Mouse (Mus musculus) kidney, adult 9 months (tissue): ENCODE results near the gene Ssr2.
A peak's percentile ranks its signal among the peaks of the same experiment; 100 is the strongest.

Source experiments
- DNase-seq: peaks from one replicate; pipeline ENCODE4 v3.0.0; 2022

The Ssr2 gene

DNA sequence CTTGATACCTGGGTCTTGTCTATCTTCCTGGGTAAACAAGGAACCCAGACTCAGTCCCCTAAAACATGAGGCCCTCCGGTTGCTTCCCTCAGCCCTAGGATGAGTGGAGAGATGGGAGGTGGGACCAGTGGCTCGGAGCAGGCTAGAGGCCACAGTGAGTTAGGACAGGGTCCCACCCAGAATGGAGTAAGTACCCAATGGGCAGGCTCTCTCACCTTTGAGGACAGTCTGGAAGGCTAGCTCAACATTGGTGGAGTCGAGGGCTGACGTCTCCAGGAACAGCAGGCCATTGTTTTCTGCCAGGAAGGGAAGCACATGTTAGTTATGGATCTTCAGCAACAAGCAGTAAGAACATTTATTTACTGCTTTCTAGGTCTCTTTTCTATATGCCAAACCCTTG, 33.2 kb upstream of the Ssr2 start:
- no peak for DNase-seq

DNA sequence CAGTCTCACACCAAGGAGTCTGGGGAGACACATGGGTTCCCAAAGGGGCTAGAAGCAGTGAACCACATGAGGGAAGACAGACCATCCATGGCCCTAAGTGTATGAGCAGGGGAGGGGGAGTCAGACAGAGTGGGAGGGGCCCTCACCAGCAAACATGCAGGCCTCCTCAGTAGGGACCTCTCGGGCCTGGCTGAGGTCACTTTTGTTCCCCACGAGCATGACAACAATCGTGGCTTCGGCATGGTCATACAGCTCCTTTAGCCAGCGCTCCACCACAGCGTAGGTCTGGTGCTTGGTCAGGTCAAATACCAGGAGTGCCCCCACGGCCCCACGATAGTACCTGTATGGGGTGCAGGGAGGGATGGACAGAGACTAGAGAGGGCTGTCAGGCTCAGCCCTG, 32.5 kb upstream of the Ssr2 start:
- DNase-seq = no peak

DNA sequence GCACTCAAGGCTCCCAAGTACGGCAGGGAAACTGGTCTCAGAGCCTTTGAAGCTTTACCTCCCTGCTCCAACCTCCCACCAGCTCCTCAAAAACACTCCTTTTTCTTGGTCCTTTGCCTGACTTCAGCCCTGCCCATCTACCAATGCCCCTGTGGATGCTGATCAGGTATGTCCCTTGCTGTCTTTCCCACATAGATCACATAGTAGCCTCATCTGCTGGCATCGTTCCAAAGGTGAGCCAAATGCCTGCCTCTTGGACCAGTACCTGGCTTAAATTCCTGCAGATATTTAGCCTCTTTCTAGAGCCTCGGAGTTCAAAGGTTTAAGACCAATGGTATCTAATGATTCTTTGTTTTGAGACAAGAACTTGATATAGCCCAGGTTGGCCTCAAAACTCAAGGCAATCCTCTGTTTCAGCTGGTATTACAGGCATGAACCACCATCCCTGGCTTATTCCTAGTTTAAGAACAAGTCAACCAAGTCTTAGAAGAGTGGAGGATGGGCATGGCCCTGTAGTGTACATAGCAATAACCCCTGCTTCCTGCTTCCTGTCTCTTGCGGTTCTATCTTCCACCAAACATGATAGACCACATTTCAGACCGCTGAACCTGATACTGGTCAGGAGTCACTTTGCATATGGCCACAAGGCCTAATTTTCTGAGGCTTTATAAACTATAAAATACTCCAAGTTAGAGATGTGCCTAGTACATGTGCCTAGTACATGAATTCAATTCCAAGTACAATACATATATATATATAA, 31.8 kb upstream of the Ssr2 start:
- DNase-seq = no peak

DNA sequence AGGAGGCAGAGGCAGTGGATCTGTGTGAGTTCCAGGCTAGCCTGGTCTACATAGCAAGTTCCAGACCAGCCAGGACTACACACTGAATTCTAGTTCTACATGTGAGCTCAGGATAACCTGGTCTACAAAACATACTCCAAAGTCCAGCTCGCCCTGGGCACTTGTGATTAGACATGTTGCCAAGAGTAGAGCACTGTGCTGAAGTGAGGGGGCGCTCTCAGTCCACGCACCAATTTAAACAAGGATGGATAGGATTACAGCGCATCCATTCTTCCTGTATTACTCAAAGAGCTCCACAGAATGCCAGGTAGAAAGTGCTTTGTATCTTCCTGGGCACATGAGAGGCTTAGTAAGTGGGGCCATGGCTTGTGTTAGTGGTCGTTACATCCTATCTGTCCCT, 31.2 kb upstream of the Ssr2 start:
- peak; percentile 53 for DNase-seq

DNA sequence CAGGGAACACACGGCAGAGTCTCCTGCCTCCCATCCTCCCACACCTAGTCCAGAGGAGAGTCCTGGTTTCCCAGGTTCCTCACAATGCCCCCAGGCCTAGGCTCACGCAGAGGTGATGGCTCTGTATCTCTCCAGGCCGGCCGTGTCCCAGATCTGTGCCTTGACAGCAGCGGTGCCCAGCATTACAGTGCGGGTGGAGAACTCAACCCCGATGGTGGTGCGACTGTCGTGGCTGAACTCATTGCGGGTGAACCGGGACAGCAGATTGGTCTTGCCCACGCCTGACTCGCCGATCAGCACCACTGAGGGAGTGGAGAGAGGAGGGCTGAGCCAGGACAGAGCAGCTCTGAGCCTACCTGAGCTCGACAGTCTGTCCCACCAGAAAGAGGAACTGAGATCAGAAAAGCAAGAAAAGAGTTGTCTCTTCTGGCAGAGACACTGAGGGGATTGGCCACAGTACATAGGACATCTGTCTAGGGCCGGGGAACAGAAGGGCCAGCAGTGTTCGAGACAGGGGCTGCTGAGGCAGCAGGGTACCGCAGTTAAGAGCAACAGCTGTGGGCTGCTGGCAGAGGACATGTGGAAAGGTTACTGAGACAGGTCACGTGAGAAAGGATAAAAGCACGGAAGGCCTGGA, 30.6 kb upstream of the Ssr2 start:
- no peak for DNase-seq

DNA sequence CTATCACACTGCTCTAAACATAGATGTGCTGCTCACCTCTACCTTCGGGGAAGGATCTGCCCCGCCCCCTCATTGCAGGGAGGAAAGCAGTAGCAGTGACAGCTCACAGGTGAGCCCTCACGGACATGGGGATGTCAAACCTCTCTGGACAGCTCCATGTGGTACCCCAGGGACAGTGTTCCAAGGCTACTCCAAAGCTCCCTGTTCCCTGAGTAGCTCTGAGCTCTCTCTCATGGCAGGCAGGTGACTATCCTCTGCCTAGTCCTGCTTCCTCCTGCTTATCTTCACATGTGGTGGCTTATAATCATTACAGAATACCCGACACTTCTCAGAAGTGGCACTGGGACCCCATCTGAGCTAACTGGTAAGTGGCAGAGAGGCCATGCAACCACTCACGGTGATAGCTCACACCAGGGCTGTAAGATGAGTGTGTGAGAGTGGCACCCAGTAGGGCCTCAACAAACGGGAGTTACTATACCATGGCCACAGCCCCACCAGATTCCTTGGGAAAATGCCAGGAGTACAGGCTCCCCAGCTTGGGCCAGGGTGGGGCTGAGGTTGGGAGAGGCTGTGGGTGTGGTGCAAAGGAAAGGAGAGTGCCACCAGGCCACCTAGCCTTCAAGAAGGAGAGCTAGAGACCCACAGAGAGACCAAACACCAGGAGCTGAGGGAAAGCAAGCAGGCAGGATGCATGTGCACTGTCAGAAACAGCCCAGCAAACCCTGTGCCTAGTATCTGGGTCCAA, 28.8 kb upstream of the Ssr2 start:
- no peak for DNase-seq

DNA sequence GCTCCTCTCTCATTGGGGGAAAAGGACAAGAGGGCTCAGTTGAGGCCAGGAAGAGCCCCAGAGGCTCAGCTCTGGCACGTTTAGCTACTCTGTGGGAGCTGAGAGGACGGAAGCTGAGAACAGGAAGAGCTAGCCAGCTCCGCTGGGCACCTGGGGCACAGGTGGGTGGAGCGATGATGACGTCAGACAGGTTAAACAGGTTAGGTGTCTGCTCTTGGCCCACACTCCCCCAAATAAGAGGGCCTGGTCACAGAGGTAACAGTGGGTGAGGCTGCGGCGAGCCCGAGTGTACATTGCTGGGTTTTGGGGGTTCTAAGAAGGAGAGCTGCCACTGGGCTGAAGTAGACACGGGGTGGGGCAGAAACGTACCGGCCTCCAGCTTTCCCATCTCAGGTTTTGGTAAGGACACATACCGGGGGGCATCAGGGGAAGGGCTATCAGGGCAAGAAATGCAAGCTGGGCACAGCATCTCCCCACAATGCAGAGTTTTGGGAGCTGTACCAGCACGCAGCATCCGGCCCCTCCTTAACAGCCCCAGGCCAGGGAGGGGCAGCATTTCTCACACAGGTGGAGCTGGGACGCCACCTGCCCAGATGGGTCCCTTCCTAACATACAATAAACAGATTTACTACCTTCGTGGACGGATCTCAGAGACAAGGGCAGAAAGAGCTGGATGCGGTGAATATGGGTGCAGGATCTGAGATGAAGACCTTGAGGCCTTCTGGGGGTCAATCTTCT, 27.3 kb upstream of the Ssr2 start, which contains the start of gene Rab25:
Gene Rab25, minus strand, starts transcription at position 121 of the 738 bp plus-strand sequence.
- DNase-seq = peak; percentile 72

DNA sequence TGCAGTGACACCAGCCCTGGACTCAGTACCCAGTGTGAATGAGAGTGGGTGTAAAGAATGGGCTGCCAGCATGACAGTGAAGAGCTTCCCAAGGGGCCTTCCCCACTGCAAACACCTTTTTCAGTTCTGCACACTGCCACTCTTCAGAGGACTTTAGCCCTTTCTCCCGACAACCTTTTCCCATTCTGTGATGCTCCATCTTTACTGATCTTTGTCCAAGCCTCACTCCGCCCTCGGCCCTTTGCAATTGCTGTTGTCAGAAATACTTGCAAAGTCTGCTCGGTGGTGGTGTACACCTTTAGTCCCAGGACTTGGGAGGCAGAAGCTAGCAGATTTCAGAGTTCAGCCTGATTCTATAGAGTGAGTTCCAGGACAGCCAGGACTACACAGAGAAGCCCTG, 24.1 kb upstream of the Ssr2 start:
- DNase-seq = peak; percentile 59

DNA sequence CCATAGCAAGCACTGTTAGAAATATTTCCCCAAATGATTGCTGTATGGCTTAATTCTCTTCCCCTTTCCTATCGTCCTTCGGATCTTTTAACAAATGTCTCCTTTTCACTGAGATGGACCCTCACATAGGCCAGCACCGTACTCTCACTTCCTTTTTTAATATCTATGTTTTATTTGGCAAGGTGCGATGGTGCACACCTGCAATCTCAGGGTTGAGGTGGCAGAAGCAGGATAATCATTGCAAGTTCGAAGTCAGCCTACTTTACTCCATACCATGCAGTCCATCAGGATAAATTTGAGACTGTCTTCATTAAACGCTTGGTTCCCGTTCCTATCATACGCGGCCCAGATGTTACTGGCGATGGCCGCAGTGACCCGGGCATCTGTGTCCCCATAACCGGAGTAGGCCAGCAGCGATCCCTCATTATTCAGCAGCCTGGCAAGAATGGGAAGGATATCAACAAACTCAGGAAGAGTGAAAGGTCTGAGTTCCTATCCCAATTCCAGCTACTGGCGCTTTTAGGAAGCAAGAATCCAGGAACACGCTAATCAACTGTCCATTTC, 23.5 kb upstream of the Ssr2 start:
- no peak for DNase-seq

DNA sequence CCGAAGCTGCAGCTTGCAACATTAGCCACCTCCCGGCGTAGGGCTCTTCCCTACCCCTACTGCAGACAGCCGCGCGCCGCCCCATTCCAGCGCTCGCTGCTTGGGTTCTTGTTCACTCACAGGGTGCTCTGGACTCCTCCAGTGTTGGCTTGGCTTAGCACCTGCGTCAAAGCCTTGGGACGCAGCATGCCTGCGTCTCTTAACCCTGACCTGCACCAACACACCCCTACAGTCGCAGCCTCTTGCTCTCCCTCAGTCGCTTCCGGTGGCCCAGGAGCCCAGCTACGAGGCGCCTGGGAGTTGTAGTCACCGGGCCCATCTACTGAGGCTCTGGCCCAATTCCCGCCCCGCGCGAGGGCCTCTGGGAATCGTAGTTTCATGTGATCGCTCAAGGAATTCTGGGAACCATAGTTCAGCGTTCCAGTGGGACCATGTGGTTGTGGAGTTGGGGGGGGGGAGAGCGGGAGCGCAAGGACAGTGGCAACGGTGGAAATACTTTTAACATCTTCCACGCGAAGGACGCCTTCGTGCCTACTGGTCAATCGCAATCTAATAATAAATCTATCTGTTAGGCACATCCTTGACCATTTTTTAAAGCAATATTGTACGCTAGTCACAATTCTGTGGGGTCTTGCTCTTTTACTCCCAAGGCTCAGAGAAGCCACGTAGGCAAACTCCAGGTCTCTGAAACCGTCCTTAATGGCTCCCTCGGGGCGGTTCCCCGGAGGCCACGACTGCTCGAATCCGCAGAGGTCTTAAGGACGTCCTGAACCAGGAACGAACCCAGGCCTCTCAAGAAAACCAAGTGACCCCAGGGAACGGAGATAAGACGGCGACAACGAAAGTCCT, 22.8 kb upstream of the Ssr2 start, which contains the start of gene Lamtor2:
Gene Lamtor2, minus strand, starts transcription at position 399 of the 849 bp plus-strand sequence.
- DNase-seq = peak; percentile 99

DNA sequence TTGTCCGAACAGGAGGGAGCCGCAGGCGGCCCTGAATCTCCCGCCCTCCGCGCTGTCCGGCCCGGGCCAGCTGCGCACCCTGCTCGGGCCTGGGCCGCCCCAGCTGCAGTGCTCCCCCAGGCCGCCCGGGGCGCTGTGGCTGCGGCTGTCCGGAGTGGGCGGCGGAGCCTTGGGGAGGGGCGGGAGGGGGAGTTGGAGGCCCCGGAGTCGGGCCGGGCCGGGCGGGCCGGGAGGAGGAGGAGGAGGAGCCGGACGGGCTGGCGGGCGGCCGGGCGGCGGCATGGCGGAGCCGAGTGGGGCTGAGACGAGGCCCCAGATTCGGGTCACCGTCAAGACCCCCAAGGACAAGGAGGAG, 22.2 kb upstream of the Ssr2 start, which contains the start of gene Ubqln4:
Gene Ubqln4, plus strand, starts transcription at position 234 of the 355 bp plus-strand sequence.
- peak; percentile 93 for DNase-seq

DNA sequence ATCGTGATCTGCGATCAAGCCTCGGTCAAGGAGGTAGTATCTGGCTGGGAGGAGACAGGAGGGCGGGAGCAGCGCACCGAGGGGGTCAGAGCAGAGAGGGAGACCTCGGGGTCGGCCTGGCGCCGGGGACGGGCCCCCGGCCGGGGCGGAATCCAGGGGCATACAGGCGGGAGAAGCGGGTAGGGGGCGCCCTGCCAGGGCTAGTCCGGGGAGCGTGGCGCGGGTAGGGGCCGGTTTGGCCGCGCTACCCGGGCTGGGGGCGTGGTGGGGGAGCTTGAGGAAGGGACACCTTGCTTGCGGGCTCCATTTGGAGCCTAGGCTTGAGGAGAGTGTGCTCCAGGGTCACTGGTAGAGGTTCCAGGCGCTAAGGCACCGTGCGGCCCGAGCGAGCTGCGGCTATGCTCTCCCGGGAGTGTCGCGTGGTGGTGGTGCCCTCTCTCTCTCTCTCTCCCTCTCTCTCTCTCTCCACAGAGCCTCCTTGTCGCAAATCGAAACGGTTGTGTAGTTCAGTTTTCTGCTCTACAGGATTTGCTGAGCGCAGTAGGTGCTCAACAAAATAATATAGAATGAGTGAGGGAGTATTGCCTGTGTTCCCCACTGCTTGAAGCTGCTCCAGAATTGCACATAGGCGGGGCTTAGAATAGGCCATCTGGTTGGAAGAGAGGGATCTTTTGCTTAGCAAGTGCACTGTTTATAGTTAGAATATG, 21.6 kb upstream of the Ssr2 start:
- peak; percentile 53 for DNase-seq

DNA sequence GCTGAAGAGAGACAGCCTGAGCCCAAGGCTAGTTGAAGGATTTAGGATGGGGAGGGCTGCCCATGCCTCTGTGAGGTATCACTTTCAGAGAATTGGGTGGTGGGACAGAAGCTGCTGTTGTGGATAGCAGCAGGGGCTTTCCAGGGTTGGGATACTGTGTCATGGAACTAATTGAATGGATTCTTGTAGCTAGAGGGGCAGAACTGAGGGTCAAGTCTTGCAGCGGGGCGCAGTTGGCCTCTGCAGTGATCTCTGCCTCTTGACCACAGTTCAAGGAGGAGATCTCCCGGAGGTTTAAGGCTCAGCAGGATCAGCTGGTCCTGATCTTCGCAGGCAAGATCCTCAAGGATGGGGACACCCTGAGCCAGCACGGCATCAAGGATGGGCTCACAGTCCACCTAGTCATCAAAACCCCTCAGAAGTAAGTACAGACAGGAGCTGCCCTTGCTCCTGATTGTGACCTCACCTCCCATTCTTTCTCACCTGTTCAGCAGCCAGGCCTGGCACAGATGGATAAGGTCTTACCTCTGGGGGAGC, 20.5 kb upstream of the Ssr2 start:
- no peak for DNase-seq

DNA sequence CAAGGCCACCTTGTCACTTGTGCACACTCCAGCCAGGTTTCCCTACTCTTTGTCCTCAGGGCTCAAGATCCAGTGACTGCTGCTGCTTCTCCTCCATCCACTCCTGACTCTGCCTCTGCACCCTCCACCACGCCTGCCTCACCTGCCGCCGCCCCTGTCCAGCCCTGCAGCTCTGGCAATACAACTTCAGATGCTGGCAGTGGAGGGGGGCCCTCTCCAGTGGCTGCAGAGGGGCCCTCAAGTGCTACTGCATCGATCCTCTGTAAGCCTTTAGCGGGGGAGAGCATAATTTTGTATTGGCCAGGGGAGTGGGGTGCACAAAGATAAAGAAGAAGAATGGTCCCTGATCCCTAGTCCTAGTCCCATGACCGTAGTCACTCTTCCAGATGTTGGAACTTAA, 19.9 kb upstream of the Ssr2 start:
- DNase-seq = no peak

DNA sequence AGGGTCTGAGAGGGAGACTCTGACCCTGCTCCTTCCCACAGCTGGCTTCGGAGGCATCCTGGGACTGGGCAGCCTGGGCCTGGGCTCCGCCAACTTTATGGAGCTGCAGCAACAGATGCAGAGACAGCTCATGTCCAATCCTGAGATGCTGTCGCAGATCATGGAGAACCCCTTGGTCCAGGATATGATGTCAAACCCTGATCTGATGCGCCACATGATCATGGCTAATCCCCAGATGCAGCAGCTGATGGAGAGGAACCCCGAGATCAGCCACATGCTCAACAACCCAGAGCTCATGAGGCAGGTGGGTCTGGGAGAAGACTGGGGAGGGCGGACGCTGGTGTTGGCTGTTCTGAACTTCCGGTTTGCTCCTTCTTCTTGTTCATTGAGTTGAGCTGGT, 19.1 kb upstream of the Ssr2 start:
- no peak for DNase-seq

DNA sequence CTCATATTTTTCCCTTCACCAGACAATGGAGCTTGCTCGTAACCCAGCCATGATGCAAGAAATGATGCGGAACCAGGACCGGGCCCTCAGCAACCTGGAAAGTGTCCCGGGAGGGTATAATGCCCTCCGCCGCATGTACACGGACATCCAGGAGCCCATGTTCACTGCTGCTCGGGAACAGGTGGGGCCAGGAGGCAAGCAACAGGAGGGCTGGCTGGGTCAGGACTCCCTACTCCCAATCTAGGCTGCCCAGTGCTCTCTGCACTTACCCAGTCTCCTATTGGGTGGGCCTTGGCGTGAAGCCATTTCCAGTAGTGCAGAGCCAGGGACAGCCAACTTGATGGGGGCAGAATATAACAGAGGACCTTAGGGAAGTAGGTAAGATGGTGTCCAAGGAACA, 16.1 kb upstream of the Ssr2 start:
- DNase-seq = no peak

DNA sequence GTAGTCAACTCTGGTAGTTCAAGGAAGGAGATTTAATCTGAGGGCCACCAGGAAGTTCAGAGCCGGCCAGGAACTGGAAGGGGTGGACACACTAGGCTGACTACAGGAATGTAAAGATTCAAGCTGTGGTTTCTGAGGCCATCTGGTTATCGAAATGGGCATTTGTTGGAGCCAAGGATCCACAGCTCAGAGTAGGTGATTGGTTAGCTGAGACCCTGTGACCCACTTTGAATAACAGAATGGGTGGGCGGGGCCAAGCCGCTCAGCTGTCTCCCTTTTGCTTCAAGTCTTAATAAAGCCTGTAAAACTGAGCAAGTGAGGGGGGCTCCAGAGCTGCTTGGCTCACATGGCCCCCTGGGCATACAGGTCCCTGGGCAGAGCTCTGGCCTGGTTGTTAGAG, 13.7 kb upstream of the Ssr2 start:
- DNase-seq = peak; percentile 55

DNA sequence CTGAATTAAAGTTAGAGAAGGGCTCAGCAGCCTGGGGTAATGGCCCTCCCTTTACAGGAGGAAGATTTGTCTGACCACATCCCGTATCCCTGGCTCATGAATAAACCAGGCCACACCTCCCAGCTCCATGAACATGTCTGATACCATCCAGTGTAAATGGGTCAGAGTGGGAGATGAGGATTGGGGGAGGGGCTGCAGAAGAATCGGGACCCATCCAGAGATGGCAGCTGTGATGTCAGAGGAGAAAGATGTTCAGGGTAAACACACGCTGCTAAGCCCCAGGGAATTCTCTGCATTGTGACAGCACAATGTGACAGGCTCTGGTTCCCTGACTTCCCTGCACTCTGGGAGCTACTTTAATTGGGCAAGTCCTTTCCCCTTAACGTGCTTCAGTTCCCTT, 12.2 kb upstream of the Ssr2 start:
- no peak for DNase-seq

DNA sequence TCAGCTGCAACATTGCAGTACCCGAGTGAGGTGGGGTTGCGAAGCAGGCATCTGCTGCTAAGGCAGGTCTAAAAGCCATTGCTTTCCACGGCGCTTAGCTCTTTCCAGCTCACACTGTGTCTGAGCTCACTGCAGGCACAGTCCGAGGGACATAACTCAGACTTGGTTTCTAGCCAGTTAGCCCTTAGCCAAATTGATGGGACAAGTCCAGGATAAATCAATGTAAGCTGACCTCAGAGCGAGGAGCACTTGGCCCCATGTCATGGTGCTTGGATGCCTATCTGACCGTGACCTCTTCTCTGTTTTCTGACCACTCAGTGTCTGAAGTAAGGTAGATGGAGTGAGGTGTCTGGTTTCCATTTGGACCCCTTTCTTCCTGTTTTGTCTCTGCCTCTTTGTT, 11.7 kb upstream of the Ssr2 start:
- no peak for DNase-seq

DNA sequence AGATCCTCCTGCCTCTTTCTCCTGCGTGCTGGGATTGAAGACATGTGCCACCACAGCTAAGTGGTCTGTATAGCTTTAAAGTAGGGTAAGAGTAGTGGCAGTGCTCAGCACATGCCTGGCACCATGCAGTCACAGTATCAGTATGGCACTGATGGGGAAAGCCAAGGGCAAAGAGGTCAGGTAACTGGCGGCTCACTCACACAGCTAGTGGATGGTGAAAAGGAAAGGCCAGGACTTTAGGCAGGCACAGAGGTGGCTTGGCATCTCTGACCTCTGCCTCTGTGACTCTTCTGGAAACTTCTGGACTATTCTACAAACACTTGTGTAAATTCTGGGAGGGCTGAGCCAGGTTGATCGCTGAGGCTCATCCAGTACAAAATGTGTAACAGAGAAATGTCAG, 9.6 kb upstream of the Ssr2 start:
- no peak for DNase-seq

DNA sequence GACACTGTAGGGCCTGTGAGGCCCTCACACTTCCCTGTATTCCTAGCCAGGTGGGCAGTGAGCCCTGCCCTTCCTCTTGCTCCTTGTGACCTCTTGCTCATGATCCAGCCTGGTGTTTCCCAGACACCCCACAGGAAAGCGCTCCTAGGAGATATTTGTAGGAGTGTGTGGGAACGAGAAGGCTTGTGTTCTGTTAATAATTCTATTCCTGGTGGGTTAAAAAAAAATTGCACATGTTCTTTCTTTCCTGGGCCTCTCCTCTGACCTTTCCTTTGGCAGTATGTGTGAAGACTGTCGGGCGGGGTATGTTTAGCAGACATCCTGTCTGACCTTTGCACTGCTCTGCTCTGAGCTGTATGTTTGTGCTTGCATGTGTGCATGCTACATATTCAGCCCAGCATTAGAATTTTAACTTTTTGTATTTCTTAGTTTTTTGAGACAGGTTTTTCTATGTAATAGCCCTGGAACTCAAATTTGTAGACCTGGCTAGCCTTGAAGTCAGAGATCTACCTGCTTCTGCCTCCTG, 9.1 kb upstream of the Ssr2 start:
- DNase-seq = peak; percentile 53
